Mouse (Mus musculus): ENCODE measurements around the gene Odf2. TPM values are rescaled to one million over a fixed set of nuclear protein-coding genes. Genes with fewer than 3 reads are reported as not detected.
A peak's percentile ranks its signal among the peaks of the same experiment; 100 is the strongest.

The Odf2 gene
- total and polyA plus RNA-seq, 3 experiments, result 29.6 to 35.7 (median 32.8) TPM

GRCm38 (mm10) chr2:29940073-29940472 lies 51.1 kb downstream of the Odf2 start:
- DNase-seq, result no peak

GRCm38 (mm10) chr2:29940826-29941225 lies 51.8 kb downstream of the Odf2 start:
- DNase-seq, result no peak

GRCm38 (mm10) chr2:29944723-29945122 lies 55.7 kb downstream of the Odf2 start:
- DNase-seq, result peak; percentile 46

GRCm38 (mm10) chr2:29948896-29949295 lies 59.9 kb downstream of the Odf2 start:
- no peak for DNase-seq

GRCm38 (mm10) chr2:29961246-29961645 lies 72.2 kb downstream of the Odf2 start:
- no peak for DNase-seq

GRCm38 (mm10) chr2:29964354-29965249 lies 75.6 kb downstream of the Odf2 start:
- DNase-seq, result no peak

GRCm38 (mm10) chr2:29965250-29965843 lies 76.3 kb downstream of the Odf2 start, which contains the start of gene Sptan1:
TSS of gene Sptan1 (plus strand) at chr2:29965560.
- DNase-seq, result peak; percentile 99

- peak; percentile 66 for DNase-seq
Observed at GRCm38 (mm10) chr2:29965906-29966305, 76.9 kb downstream of the Odf2 start.

- DNase-seq, result no peak
Observed at GRCm38 (mm10) chr2:29966826-29967225, 77.8 kb downstream of the Odf2 start.

- DNase-seq, result no peak
Observed at GRCm38 (mm10) chr2:29967768-29968167, 78.7 kb downstream of the Odf2 start.

GRCm38 (mm10) chr2:29968638-29969037 lies 79.6 kb downstream of the Odf2 start:
- no peak for DNase-seq

- peak; percentile 89 for DNase-seq
Observed at GRCm38 (mm10) chr2:29971838-29972635, 83.0 kb downstream of the Odf2 start.

GRCm38 (mm10) chr2:29973525-29973924 lies 84.5 kb downstream of the Odf2 start:
- DNase-seq, result peak; percentile 24

GRCm38 (mm10) chr2:29977307-29977706 lies 88.3 kb downstream of the Odf2 start:
- DNase-seq, result no peak

- no peak for DNase-seq
Observed at GRCm38 (mm10) chr2:29980661-29981060, 91.6 kb downstream of the Odf2 start.

Small RNA genes within 50 kb of the gene (microRNA-seq; reads per million reads assigned to microRNA genes)
- 0 reads per million in 2 experiments for gene Mir219a-2
- 0 reads per million in 2 experiments for gene Mir219b

Other genes with a start within 250 kb of the Odf2 start
- gene Gm13420, start 137.5 kb upstream of the Odf2 start, total RNA-seq (2021), result not detected
- gene Gm13420, start 137.5 kb upstream of the Odf2 start, polyA plus RNA-seq (2012; rRNA removed), result 0.16 TPM in 1 of 2 replicates, not detected in the other
- not detected for gene Gm13547, start 129.9 kb upstream of the Odf2 start, total RNA-seq (2021)
- not detected in 2 replicates for gene Gm13547, start 129.9 kb upstream of the Odf2 start, polyA plus RNA-seq (2012; rRNA removed)
- gene Coq4, start 101.7 kb upstream of the Odf2 start, total RNA-seq (2021), result 10 to 100 TPM; 20.2 to 21.6 TPM
- 191 and 216 TPM in 2 replicates for gene Coq4, start 101.7 kb upstream of the Odf2 start, polyA plus RNA-seq (2012; rRNA removed)
- 10 to 100 TPM; 39.3 to 42.8 TPM for gene Trub2, start 100.7 kb upstream of the Odf2 start, total RNA-seq (2021)
- 25.6 and 30.7 TPM in 2 replicates for gene Trub2, start 100.7 kb upstream of the Odf2 start, polyA plus RNA-seq (2012; rRNA removed)
- gene Slc27a4, start 86.6 kb upstream of the Odf2 start, total RNA-seq (2021), result 10 to 100 TPM; 34.6 to 39.4 TPM
- gene Slc27a4, start 86.6 kb upstream of the Odf2 start, polyA plus RNA-seq (2012; rRNA removed), result 40.2 and 49.0 TPM in 2 replicates
- 10 to 100 TPM; 34.0 to 42.8 TPM for gene Urm1, start 69.1 kb upstream of the Odf2 start, total RNA-seq (2021)
- 58.9 and 62.1 TPM in 2 replicates for gene Urm1, start 69.1 kb upstream of the Odf2 start, polyA plus RNA-seq (2012; rRNA removed)
- 10 to 100 TPM in 1 of 2 experiments, 1 to 10 TPM in 1; 5.3 to 19.1 TPM for gene Cercam, start 20.1 kb upstream of the Odf2 start, total RNA-seq (2021)
- 25.3 and 26.6 TPM in 2 replicates for gene Cercam, start 20.1 kb upstream of the Odf2 start, polyA plus RNA-seq (2012; rRNA removed)
- gene Gle1, start 46.2 kb downstream of the Odf2 start, total RNA-seq (2021), result 10 to 100 TPM; 33.0 to 33.5 TPM
- gene Gle1, start 46.2 kb downstream of the Odf2 start, polyA plus RNA-seq (2012; rRNA removed), result 9.5 and 12.2 TPM in 2 replicates
- 100 to 1,000 TPM; 192 to 206 TPM for gene Sptan1, start 76.3 kb downstream of the Odf2 start, total RNA-seq (2021)
- gene Sptan1, start 76.3 kb downstream of the Odf2 start, polyA plus RNA-seq (2012; rRNA removed), result 70.2 and 77.0 TPM in 2 replicates
- 10 to 100 TPM; 14.7 to 22.0 TPM for gene Wdr34, start 159.7 kb downstream of the Odf2 start, total RNA-seq (2021)
- gene Wdr34, start 159.7 kb downstream of the Odf2 start, polyA plus RNA-seq (2012; rRNA removed), result 59.2 and 62.5 TPM in 2 replicates
- 100 to 1,000 TPM; 202 to 236 TPM for gene Set, start 168.2 kb downstream of the Odf2 start, total RNA-seq (2021)
- gene Set, start 168.2 kb downstream of the Odf2 start, polyA plus RNA-seq (2012; rRNA removed), result 94.3 and 101 TPM in 2 replicates
- 1 to 10 TPM; 4.7 to 6.2 TPM for gene Pkn3, start 188.5 kb downstream of the Odf2 start, total RNA-seq (2021)
- 5.5 and 8.8 TPM in 2 replicates for gene Pkn3, start 188.5 kb downstream of the Odf2 start, polyA plus RNA-seq (2012; rRNA removed)
- gene Zdhhc12, start 204.4 kb downstream of the Odf2 start, total RNA-seq (2021), result 10 to 100 TPM; 16.2 to 18.9 TPM
- gene Zdhhc12, start 204.4 kb downstream of the Odf2 start, polyA plus RNA-seq (2012; rRNA removed), result 120 and 123 TPM in 2 replicates
- gene Zer1, start 235.4 kb downstream of the Odf2 start, total RNA-seq (2021), result 10 to 100 TPM; 35.0 to 40.2 TPM
- 91.0 and 95.5 TPM in 2 replicates for gene Zer1, start 235.4 kb downstream of the Odf2 start, polyA plus RNA-seq (2012; rRNA removed)
- 10 to 100 TPM; 47.8 to 55.2 TPM for gene Tbc1d13, start 244.5 kb downstream of the Odf2 start, total RNA-seq (2021)
- 60.2 and 69.7 TPM in 2 replicates for gene Tbc1d13, start 244.5 kb downstream of the Odf2 start, polyA plus RNA-seq (2012; rRNA removed)